7 mouse cellular contexts compared by ENCODE assay signal in genomic region chr5:24320467-24320813, GRCm38 (mm10). TPM values are rescaled to one million over a fixed set of nuclear protein-coding genes. Genes with fewer than 3 reads are reported as not detected.
DNase-seq lines count a peak whose midpoint lies in the region; ATAC-seq lines count a peak whose summit lies in the region.

No protein-coding gene starts in this region.

- intact Hi-C loops in heart, postnatal 25 days (cut with DNase I) = no loop called here

- H3K27me3 ChIP-seq in lung, embryonic 15.5 days = peaks cover under 1% of the 10 kb centered on the region; the same call in 1 of the 2 replicates
- no peaks in the 10 kb centered on the region for H3K27me3 ChIP-seq in neural tube, embryonic 13.5 days

- peaks cover 21% of the 10 kb centered on the region for H3K4me1 ChIP-seq in lung, embryonic 15.5 days
- H3K4me1 ChIP-seq in neural tube, embryonic 13.5 days (replicated peaks) = peaks cover 42% of the 10 kb centered on the region

- no peak overlapping the region for H3K9ac ChIP-seq in lung, embryonic 15.5 days
- H3K9ac ChIP-seq in neural tube, embryonic 13.5 days = 0 out of 2 replicates have a peak overlapping the region, but pooled peaks have one; percentile 18

- WGBS in lung, embryonic 15.5 days = 41% methylated on average over 6 of the region's 6 CpGs
- WGBS in neural tube, embryonic 13.5 days = 38% methylated on average over 6 of the region's 6 CpGs

- no peak for DNase-seq in lung, postnatal 25 days (ENCODE audit: low spot score)
- DNase-seq in adrenal gland, postnatal 25 days = peak; percentile 75
- DNase-seq in heart, postnatal 25 days (ENCODE audit: low spot score) = peak; percentile 2
- no peak for DNase-seq in gastrocnemius, postnatal 10 days
- DNase-seq in embryo, embryonic 10 days (ENCODE audit: low spot score) = no peak

- H3K4me2 ChIP-seq in lung, embryonic 15.5 days = peak overlapping the region; percentile 32
- H3K4me2 ChIP-seq in neural tube, embryonic 13.5 days = no peak overlapping the region

- peak overlapping the region; percentile 14; the same call in 1 of the 2 replicates for H3K4me3 ChIP-seq in lung, embryonic 15.5 days
- no peak overlapping the region for H3K4me3 ChIP-seq in neural tube, embryonic 13.5 days

- peak overlapping the region; percentile 69 for H3K27ac ChIP-seq in lung, embryonic 15.5 days
- H3K27ac ChIP-seq in neural tube, embryonic 13.5 days (replicated peaks) = no peak overlapping the region

- H3K36me3 ChIP-seq in lung, embryonic 15.5 days = no peaks in the 10 kb centered on the region
- H3K36me3 ChIP-seq in neural tube, embryonic 13.5 days = peaks cover 47% of the 10 kb centered on the region

- no peaks in the 10 kb centered on the region for H3K9me3 ChIP-seq in lung, embryonic 15.5 days
- no peaks in the 10 kb centered on the region for H3K9me3 ChIP-seq in neural tube, embryonic 13.5 days

- ATAC-seq in lung, embryonic 15.5 days (ENCODE audit: borderline replicate concordance, extremely low read depth, low FRiP score, low TSS enrichment) = peak; percentile 36; the same call in 1 of the 2 replicates
- no peak for ATAC-seq in neural tube, embryonic 13.5 days (ENCODE audit: low read depth)

RNA-seq across cellular contexts. Expression of gene Kcnh2, which starts 31.0 kb away (rescaled TPM):
- polyA plus RNA-seq in lung, embryonic 15.5 days (2015; fragmentation: Nextera tagmentation; extraction: Ambion mirVana) = 6.0 and 7.0 TPM in 2 replicates
- total RNA-seq in adrenal gland, postnatal 25 days (2021) = 12.7 and 26.0 TPM in 2 replicates
- total RNA-seq in heart, postnatal 25 days (2021) = 10 to 100 TPM; 62.4 to 67.2 TPM
- 13.5 and 15.5 TPM in 2 replicates for polyA plus RNA-seq in neural tube, embryonic 13.5 days (2015; fragmentation: Nextera tagmentation; extraction: Ambion mirVana)
- total RNA-seq in gastrocnemius, postnatal 10 days (2021) = 10 to 100 TPM in 1 of 2 experiments, 1 to 10 TPM in 1; 5.4 to 10.8 TPM

RNA-seq across cellular contexts. Expression of gene Nos3, which starts 44.2 kb away (rescaled TPM):
- polyA plus RNA-seq in lung, embryonic 15.5 days (2015; fragmentation: Nextera tagmentation; extraction: Ambion mirVana) = 17.1 and 18.8 TPM in 2 replicates
- 8.3 and 8.7 TPM in 2 replicates for total RNA-seq in adrenal gland, postnatal 25 days (2021)
- total RNA-seq in heart, postnatal 25 days (2021) = 10 to 100 TPM; 24.1 to 28.1 TPM
- polyA plus RNA-seq in neural tube, embryonic 13.5 days (2015; fragmentation: Nextera tagmentation; extraction: Ambion mirVana) = 9.3 and 9.6 TPM in 2 replicates
- total RNA-seq in gastrocnemius, postnatal 10 days (2021) = 10 to 100 TPM in 1 of 2 experiments, 1 to 10 TPM in 1; 7.7 to 11.2 TPM

Comparison
In these comparisons a context has a peak if more than half of its experiments do, and no peak if none do; other contexts are left out.
1. DNase-seq: peak in adrenal gland, postnatal 25 days (single experiment) and heart, postnatal 25 days (single experiment); none in lung, postnatal 25 days (single experiment), gastrocnemius, postnatal 10 days (single experiment) and embryo, embryonic 10 days (single experiment).